Mouse (Mus musculus) heart, embryonic 12.5 days (tissue): ENCODE measurements at regions not wholly inside any gene's neighbourhood (a gene's known extent, or its start where the extent isn't known, plus 50 kb on each side); places are given as distances from the start of the nearest gene placed in this dataset.
"Not testable (repeated sequence)": the region's sequence is repeated elsewhere in the genome, so short reads cannot be mapped to it uniquely, and the experiment has no call there.

Experiments
- ATAC-seq: fragments of 200-750 bp; cut with Nextera tagmentation; 2 replicates; pipeline ENCODE4 v1.8.0; 2017; ENCODE audit warnings: moderate TSS enrichment, moderate library complexity; ENCODE audit not compliant: insufficient number of reproducible peaks, low FRiP score
- H3K27ac ChIP-seq: fragments of 300-500 bp; sonication (generic); 2 replicates; pipeline ENCODE4 v1.5.1; 2016; ENCODE audit warnings: mild to moderate bottlenecking, moderate library complexity; ENCODE audit not compliant: poor library complexity, severe bottlenecking
- H3K27me3 ChIP-seq: fragments of 300-500 bp; sonication (generic); replicated peaks from 2 replicates; pipeline ENCODE4 v1.6.1; 2016; ENCODE audit warnings: mild to moderate bottlenecking, moderate library complexity
- H3K36me3 ChIP-seq: fragments of 300-500 bp; sonication (generic); 2 replicates; pipeline ENCODE4 v1.6.1; 2016; ENCODE audit warnings: mild to moderate bottlenecking, moderate library complexity
- H3K4me1 ChIP-seq: fragments of 300-500 bp; sonication (generic); replicated peaks from 2 replicates; pipeline ENCODE4 v1.6.1; 2016; ENCODE audit warnings: mild to moderate bottlenecking
- H3K4me2 ChIP-seq: fragments of 300-500 bp; sonication (generic); 2 replicates; pipeline ENCODE4 v1.6.1; 2016; ENCODE audit warnings: mild to moderate bottlenecking, moderate library complexity
- H3K4me3 ChIP-seq: fragments of 300-500 bp; sonication (generic); 2 replicates; pipeline ENCODE4 v1.5.1; 2016; ENCODE audit warnings: mild to moderate bottlenecking
- H3K9ac ChIP-seq: fragments of 300-500 bp; sonication (generic); 2 replicates; pipeline ENCODE4 v1.6.1; 2016; ENCODE audit warnings: mild to moderate bottlenecking, moderate library complexity
- H3K9me3 ChIP-seq: fragments of 300-500 bp; sonication (generic); replicated peaks from 2 replicates; pipeline ENCODE4 v1.6.1; 2016; ENCODE audit warnings: mild to moderate bottlenecking, moderate library complexity
- WGBS: fragments of 180-500 bp; shearing (Covaris S2); methylation state at CpG from one replicate; pipeline ENCODE4 v1.1.7; 2016; 5-methylcytosine and 5-hydroxymethylcytosine counted together

GRCm38 (mm10) chr5:102123285-102123684 is 53.6 kb upstream of the Wdfy3 start:
- Histone ChIP-seq H3K9ac (no peak overlapping the region), H3K27me3 (no peaks in the 10 kb centered on the region), H3K36me3 (no peaks in the 10 kb centered on the region), H3K4me2 (no peak overlapping the region), H3K4me1 (no peaks in the 10 kb centered on the region), H3K27ac (no peak overlapping the region), H3K9me3 (no peaks in the 10 kb centered on the region), H3K4me3 (no peak overlapping the region)
- ATAC-seq = no peak
- WGBS = 37% methylated on average over 6 of the region's 6 CpGs

GRCm38 (mm10) chr5:102126737-102127136 is 57.0 kb upstream of the Wdfy3 start:
- Histone ChIP-seq H3K9me3 (no peaks in the 10 kb centered on the region), H3K27ac (no peak overlapping the region), H3K4me3 (no peak overlapping the region), H3K36me3 (no peaks in the 10 kb centered on the region), H3K9ac (no peak overlapping the region), H3K27me3 (no peaks in the 10 kb centered on the region), H3K4me2 (no peak overlapping the region), H3K4me1 (no peaks in the 10 kb centered on the region)
- ATAC-seq = no peak
- WGBS = 21% methylated on average over 3 of the region's 3 CpGs

GRCm38 (mm10) chr5:102147991-102148390 is 78.3 kb upstream of the Wdfy3 start:
- no peaks in the 10 kb centered on the region for H3K4me1 ChIP-seq
- no peak for ATAC-seq
- H3K9ac ChIP-seq = no peak overlapping the region
- no peak overlapping the region for H3K27ac ChIP-seq
- no peaks in the 10 kb centered on the region for H3K9me3 ChIP-seq
- H3K4me3 ChIP-seq = no peak overlapping the region
- H3K36me3 ChIP-seq = no peaks in the 10 kb centered on the region
- H3K27me3 ChIP-seq = no peaks in the 10 kb centered on the region
- 64% methylated on average over 4 of the region's 4 CpGs for WGBS
- no peak overlapping the region for H3K4me2 ChIP-seq

GRCm38 (mm10) chr5:102149481-102150129 is 79.9 kb upstream of the Wdfy3 start:
- Histone ChIP-seq H3K27ac (no peak overlapping the region), H3K9ac (no peak overlapping the region), H3K27me3 (no peaks in the 10 kb centered on the region), H3K4me3 (no peak overlapping the region), H3K9me3 (no peaks in the 10 kb centered on the region), H3K4me1 (no peaks in the 10 kb centered on the region), H3K4me2 (no peak overlapping the region), H3K36me3 (no peaks in the 10 kb centered on the region)
- ATAC-seq = no peak
- 43% methylated on average over 14 of the region's 14 CpGs for WGBS

- H3K4me1 ChIP-seq = no peaks in the 10 kb centered on the region
- H3K9ac ChIP-seq = no peak overlapping the region
- WGBS = 68% methylated on average over 2 of the region's 2 CpGs
- ATAC-seq = no peak
- no peaks in the 10 kb centered on the region for H3K36me3 ChIP-seq
- H3K4me2 ChIP-seq = no peak overlapping the region
- H3K27me3 ChIP-seq = no peaks in the 10 kb centered on the region
- H3K4me3 ChIP-seq = no peak overlapping the region
- H3K9me3 ChIP-seq = no peaks in the 10 kb centered on the region
- no peak overlapping the region for H3K27ac ChIP-seq
These were observed 89.9 kb upstream of the Wdfy3 start for GRCm38 (mm10) chr5:102159621-102160020.

- Histone ChIP-seq H3K4me2 (no peak overlapping the region), H3K27me3 (no peaks in the 10 kb centered on the region), H3K4me3 (no peak overlapping the region), H3K9ac (no peak overlapping the region), H3K27ac (no peak overlapping the region), H3K36me3 (no peaks in the 10 kb centered on the region), H3K9me3 (0 out of 2 replicates have a peak, but pooled peaks cover 3% of the 10 kb centered on the region), H3K4me1 (no peaks in the 10 kb centered on the region)
- no peak for ATAC-seq
- WGBS = 55% methylated on average over 4 of the region's 4 CpGs
These were observed 98.3 kb upstream of the Wdfy3 start for GRCm38 (mm10) chr5:102167981-102168380.

GRCm38 (mm10) chr5:102171808-102172207 is 102.1 kb upstream of the Wdfy3 start:
- ATAC-seq = no peak
- H3K4me3 ChIP-seq = no peak overlapping the region
- no peaks in the 10 kb centered on the region for H3K27me3 ChIP-seq
- no peaks in the 10 kb centered on the region for H3K4me1 ChIP-seq
- no peak overlapping the region for H3K4me2 ChIP-seq
- no peaks in the 10 kb centered on the region for H3K9me3 ChIP-seq
- H3K27ac ChIP-seq = no peak overlapping the region
- no peak overlapping the region for H3K9ac ChIP-seq
- no peaks in the 10 kb centered on the region for H3K36me3 ChIP-seq
- 82% methylated on average over 2 of the region's 3 CpGs for WGBS

GRCm38 (mm10) chr5:102180250-102180649 is 110.5 kb upstream of the Wdfy3 start:
- Histone ChIP-seq H3K9me3 (no peaks in the 10 kb centered on the region), H3K27me3 (no peaks in the 10 kb centered on the region), H3K4me1 (no peaks in the 10 kb centered on the region), H3K27ac (no peak overlapping the region), H3K4me3 (no peak overlapping the region), H3K36me3 (no peaks in the 10 kb centered on the region), H3K9ac (no peak overlapping the region), H3K4me2 (no peak overlapping the region)
- no peak for ATAC-seq
- WGBS = 76% methylated on average over 8 of the region's 8 CpGs

GRCm38 (mm10) chr5:102188951-102189350 is 119.2 kb upstream of the Wdfy3 start:
- H3K4me3 ChIP-seq, H3K4me1 ChIP-seq, H3K27me3 ChIP-seq, H3K27ac ChIP-seq, H3K9me3 ChIP-seq, H3K4me2 ChIP-seq, H3K9ac ChIP-seq, H3K36me3 ChIP-seq, ATAC-seq: not testable (repeated sequence)
- 51% methylated on average over 4 of the region's 4 CpGs for WGBS

GRCm38 (mm10) chr5:102206456-102206855 is 136.7 kb upstream of the Wdfy3 start:
- no peak overlapping the region for H3K9ac ChIP-seq
- H3K27ac ChIP-seq = no peak overlapping the region
- H3K27me3 ChIP-seq = 0 out of 2 replicates have a peak, but pooled peaks cover 3% of the 10 kb centered on the region
- no peak for ATAC-seq
- H3K4me3 ChIP-seq = no peak overlapping the region
- no peaks in the 10 kb centered on the region for H3K4me1 ChIP-seq
- H3K9me3 ChIP-seq = no peaks in the 10 kb centered on the region
- 41% methylated on average over 4 of the region's 4 CpGs for WGBS
- no peaks in the 10 kb centered on the region for H3K36me3 ChIP-seq
- no peak overlapping the region for H3K4me2 ChIP-seq

- peak; percentile 64; the same call in 1 of the 2 replicates for ATAC-seq
- 0 out of 2 replicates have a peak, but pooled peaks cover 3% of the 10 kb centered on the region for H3K27me3 ChIP-seq
- no peaks in the 10 kb centered on the region for H3K4me1 ChIP-seq
- no peak overlapping the region for H3K27ac ChIP-seq
- H3K9me3 ChIP-seq = no peaks in the 10 kb centered on the region
- WGBS = 2% methylated on average over 16 of the region's 16 CpGs
- H3K36me3 ChIP-seq = no peaks in the 10 kb centered on the region
- H3K9ac ChIP-seq = no peak overlapping the region
- peak overlapping the region; percentile 8; the same call in 1 of the 2 replicates for H3K4me3 ChIP-seq
- H3K4me2 ChIP-seq = peak overlapping the region; percentile 47
These were observed 137.2 kb upstream of the Wdfy3 start for GRCm38 (mm10) chr5:102206953-102207352.

- no peak for ATAC-seq
- 56% methylated on average over 6 of the region's 6 CpGs for WGBS
These were observed 143.4 kb upstream of the Wdfy3 start for GRCm38 (mm10) chr5:102213145-102213544.

More at GRCm38 (mm10) chr5:102213145-102213544, 143.4 kb upstream of the Wdfy3 start:
- Histone ChIP-seq H3K4me3 (no peak overlapping the region), H3K27me3 (no peaks in the 10 kb centered on the region), H3K4me2 (no peak overlapping the region), H3K36me3 (no peaks in the 10 kb centered on the region), H3K27ac (no peak overlapping the region), H3K9ac (no peak overlapping the region), H3K4me1 (no peaks in the 10 kb centered on the region), H3K9me3 (no peaks in the 10 kb centered on the region)
